Mouse (Mus musculus) liver, embryonic 12.5 days (tissue): ENCODE data around the gene Asb8. TPM values are rescaled to one million over a fixed set of nuclear protein-coding genes. Genes with fewer than 3 reads are reported as not detected.

Experiments
- ATAC-seq: fragments of 200-750 bp; cut with Nextera tagmentation; 2 replicates; pipeline ENCODE4 v1.8.0; 2017; ENCODE audit warnings: moderate number of reproducible peaks, mild to moderate bottlenecking, moderate library complexity
- H3K27ac ChIP-seq: fragments of 300-500 bp; sonication (generic); 2 replicates; pipeline ENCODE4 v1.5.1; 2016; ENCODE audit warnings: mild to moderate bottlenecking
- H3K27me3 ChIP-seq: fragments of 300-500 bp; sonication (generic); replicated peaks from 2 replicates; pipeline ENCODE4 v1.6.1; 2016; ENCODE audit warnings: mild to moderate bottlenecking, moderate library complexity
- H3K36me3 ChIP-seq: fragments of 300-500 bp; sonication (generic); 2 replicates; pipeline ENCODE4 v1.6.1; 2016; ENCODE audit warnings: mild to moderate bottlenecking, moderate library complexity
- H3K4me1 ChIP-seq: fragments of 300-500 bp; sonication (generic); 2 replicates; pipeline ENCODE4 v1.6.1; 2016
- H3K4me2 ChIP-seq: fragments of 300-500 bp; sonication (generic); 2 replicates; pipeline ENCODE4 v1.6.1; 2016; ENCODE audit warnings: mild to moderate bottlenecking, moderate library complexity
- H3K4me3 ChIP-seq: fragments of 300-500 bp; sonication (generic); 2 replicates; pipeline ENCODE4 v1.5.1; 2016; ENCODE audit warnings: mild to moderate bottlenecking, moderate library complexity
- H3K9ac ChIP-seq: fragments of 300-500 bp; sonication (generic); 2 replicates; pipeline ENCODE4 v1.6.1; 2016; ENCODE audit warnings: mild to moderate bottlenecking, moderate library complexity
- H3K9me3 ChIP-seq: fragments of 300-500 bp; sonication (generic); replicated peaks from 2 replicates; pipeline ENCODE4 v1.6.1; 2016; ENCODE audit warnings: mild to moderate bottlenecking, moderate library complexity
- WGBS: fragments of 180-500 bp; shearing (Covaris S2); methylation state at CpG from one replicate; pipeline ENCODE4 v1.1.7; 2016; ENCODE audit not compliant: insufficient replicate concordance; 5-methylcytosine and 5-hydroxymethylcytosine counted together
- polyA plus RNA-seq: library from polyadenylated mRNA; unstranded; fragments of >200 nt; fragmentation: Nextera tagmentation; extraction: Ambion mirVana; gene quantifications from 2 replicates; pipeline ENCODE4 v1.2.1, GENCODE M21; 2016

The Asb8 gene
- polyA plus RNA-seq, 1 experiment from 2014 or later: 25.6 TPM

- WGBS: 84% methylated on average over 3 of the region's 3 CpGs
These were observed 30.8 kb downstream of the Asb8 start for GRCm38 (mm10) chr15:98134666-98135065.

DNA sequence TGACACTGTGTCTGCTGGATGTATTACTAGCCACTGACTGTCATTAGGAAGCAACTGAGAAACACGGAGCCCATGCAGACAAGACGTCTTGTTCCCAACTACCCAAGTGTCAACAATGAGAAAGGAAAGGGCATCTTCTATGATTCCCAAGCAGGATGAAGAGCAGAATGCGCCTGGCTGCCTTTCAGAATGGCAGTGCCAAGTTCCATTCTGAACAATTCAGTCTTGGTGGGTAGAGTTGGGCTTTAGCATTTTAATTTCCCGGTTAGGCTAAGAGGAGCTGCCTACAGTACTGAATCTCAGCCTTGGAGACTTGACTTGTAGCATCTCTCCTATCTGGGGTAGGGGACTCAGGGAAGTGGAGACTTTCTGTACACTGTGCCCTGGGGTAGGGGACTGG, 31.4 kb downstream of the Asb8 start:
- no peak for ATAC-seq
- Histone ChIP-seq H3K4me1 (no peaks in the 10 kb centered on the region), H3K4me3 (no peak overlapping the region), H3K27me3 (no peaks in the 10 kb centered on the region), H3K36me3 (peaks cover 97% of the 10 kb centered on the region), H3K27ac (no peak overlapping the region), H3K4me2 (no peak overlapping the region), H3K9me3 (no peaks in the 10 kb centered on the region), H3K9ac (no peak overlapping the region)
- WGBS: 94% methylated on average over 4 of the region's 4 CpGs

More at GRCm38 (mm10) chr15:98134666-98135065, 30.8 kb downstream of the Asb8 start:
- Histone ChIP-seq H3K9me3 (no peaks in the 10 kb centered on the region), H3K36me3 (peaks cover 97% of the 10 kb centered on the region), H3K27me3 (no peaks in the 10 kb centered on the region), H3K9ac (no peak overlapping the region), H3K4me3 (no peak overlapping the region), H3K4me1 (no peaks in the 10 kb centered on the region), H3K4me2 (no peak overlapping the region), H3K27ac (no peak overlapping the region)
- no peak for ATAC-seq

DNA sequence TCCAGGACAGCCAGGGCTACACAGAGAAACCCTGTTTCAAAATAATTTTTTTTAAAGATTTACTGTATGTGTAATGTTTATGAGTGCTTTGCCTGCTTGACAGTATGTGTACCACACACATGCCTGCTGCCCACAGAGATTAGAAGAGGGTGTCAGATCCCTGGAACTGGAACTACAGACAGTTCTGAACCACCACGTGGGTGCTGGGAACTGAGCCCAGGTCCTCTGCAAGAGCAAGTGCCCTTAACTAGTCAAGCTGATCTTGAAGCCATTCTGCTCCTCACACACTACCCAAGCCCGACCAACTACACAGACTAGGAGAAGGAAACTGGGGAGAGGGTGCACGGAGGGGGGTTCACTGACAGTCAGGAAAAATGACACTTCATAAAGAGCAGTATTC, 32.0 kb downstream of the Asb8 start:
- Histone ChIP-seq H3K36me3 (peaks cover 97% of the 10 kb centered on the region), H3K9ac (no peak overlapping the region), H3K4me2 (no peak overlapping the region), H3K4me1 (no peaks in the 10 kb centered on the region), H3K9me3 (no peaks in the 10 kb centered on the region), H3K27ac (no peak overlapping the region), H3K4me3 (no peak overlapping the region), H3K27me3 (no peaks in the 10 kb centered on the region)
- no peak for ATAC-seq
- WGBS: 85% methylated on average over 3 of the region's 3 CpGs

DNA sequence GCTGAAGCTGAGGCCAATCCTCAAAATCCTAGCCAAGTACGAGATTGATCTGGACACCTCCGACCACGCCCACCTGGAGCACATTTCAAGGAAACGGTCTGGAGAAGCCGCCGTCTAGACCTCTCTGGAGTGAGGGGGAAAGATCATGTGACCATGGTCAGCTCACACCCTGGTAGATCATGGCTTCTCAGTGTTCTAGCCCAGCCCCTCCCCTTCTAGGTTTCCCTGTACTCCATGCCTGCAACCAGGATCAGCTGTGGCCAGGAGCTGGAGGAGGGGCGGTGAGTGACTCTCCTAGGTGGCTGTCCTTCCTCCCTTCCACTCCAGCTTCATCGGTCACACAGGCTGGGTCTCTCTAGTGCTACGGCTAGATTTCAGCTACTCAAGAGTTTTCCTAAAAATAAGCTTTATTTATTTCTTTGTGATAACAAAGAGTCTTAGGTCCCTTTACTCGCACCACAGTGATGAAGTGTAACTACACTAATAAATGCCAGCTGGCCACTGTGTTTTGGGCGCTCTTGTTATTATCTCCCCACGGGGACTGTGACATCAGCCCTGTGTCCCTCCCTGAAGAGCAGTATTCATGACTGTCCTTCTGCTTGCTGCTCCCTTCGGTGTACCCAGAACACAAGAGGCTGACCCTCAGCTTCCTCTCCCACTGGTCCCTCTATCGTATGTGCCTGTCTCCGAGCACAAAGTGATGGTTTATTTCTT, 33.3 kb downstream of the Asb8 start:
- H3K4me1 ChIP-seq: no peaks in the 10 kb centered on the region
- H3K36me3 ChIP-seq: peaks cover 100% of the 10 kb centered on the region
- H3K4me3 ChIP-seq: no peak overlapping the region
- no peaks in the 10 kb centered on the region for H3K27me3 ChIP-seq
- H3K4me2 ChIP-seq: no peak overlapping the region
- no peak for ATAC-seq
- no peaks in the 10 kb centered on the region for H3K9me3 ChIP-seq
- H3K9ac ChIP-seq: no peak overlapping the region
- WGBS: 84% methylated on average over 15 of the region's 15 CpGs
- no peak overlapping the region for H3K27ac ChIP-seq

DNA sequence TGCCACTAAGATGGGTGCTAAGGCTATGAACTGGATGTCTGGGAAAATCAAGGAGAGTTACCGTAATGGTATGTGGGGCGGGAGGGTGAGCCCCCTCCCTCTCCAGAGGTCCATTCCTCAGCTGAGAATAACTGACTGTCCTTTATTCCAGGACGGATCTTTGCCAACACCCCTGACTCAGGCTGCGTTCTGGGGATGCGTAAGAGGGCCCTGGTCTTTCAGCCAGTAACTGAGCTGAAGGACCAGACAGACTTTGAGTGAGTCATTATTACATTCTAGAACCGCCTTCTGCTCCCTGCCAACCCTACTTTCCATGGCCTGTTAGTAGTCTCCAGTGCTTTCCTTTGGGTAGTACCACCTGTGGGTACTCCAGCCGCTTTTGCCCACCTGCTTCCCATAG, 34.0 kb downstream of the Asb8 start:
- peaks cover 100% of the 10 kb centered on the region for H3K36me3 ChIP-seq
- H3K4me1 ChIP-seq: no peaks in the 10 kb centered on the region
- 85% methylated on average over 7 of the region's 7 CpGs for WGBS

DNA sequence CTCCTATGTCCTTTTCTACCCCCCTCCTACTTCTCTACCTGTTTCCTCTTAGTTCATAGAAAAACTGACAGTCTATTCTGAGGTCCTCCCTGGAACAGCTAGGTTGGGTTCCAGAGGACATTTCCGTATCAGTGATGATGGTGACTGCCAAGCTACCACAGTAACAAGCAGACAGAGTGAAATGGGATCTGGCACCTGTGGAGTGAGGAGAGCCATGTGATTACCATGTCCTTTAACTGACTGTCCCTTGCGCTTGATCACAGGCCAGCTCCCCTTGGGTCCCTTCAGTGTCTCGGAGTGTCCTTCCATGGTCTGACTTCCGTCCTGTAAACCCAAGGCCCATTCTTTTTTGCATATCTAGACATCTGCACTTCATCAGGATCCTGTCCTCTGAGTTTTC, 34.4 kb downstream of the Asb8 start:
- Histone ChIP-seq H3K9me3 (no peaks in the 10 kb centered on the region), H3K9ac (no peak overlapping the region), H3K4me2 (no peak overlapping the region), H3K27me3 (no peaks in the 10 kb centered on the region), H3K4me1 (no peaks in the 10 kb centered on the region), H3K4me3 (no peak overlapping the region), H3K27ac (no peak overlapping the region), H3K36me3 (peaks cover 100% of the 10 kb centered on the region)
- no peak for ATAC-seq
- WGBS: 85% methylated on average over 4 of the region's 4 CpGs

More for the DNA sequence above, 34.0 kb downstream of the Asb8 start:
- Histone ChIP-seq H3K9me3 (no peaks in the 10 kb centered on the region), H3K4me3 (no peak overlapping the region), H3K4me2 (no peak overlapping the region), H3K27ac (no peak overlapping the region), H3K9ac (no peak overlapping the region), H3K27me3 (no peaks in the 10 kb centered on the region)
- no peak for ATAC-seq

DNA sequence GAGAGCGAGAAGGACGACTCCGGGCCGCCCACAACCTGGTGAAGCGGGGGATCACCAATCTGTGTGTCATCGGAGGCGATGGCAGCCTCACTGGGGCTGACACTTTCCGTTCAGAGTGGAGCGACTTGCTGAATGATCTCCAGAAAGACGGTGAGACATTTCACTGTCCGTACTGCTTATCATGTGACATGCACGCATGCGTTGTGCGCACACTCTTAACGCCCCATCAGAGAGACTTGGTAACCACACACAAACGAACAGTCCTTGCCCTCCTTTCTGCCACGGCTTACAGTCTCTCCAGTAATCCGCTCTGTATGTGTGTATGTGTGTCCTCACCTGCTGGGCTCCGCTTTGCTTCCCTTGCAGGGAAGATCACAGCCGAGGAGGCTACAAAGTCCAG, 44.6 kb downstream of the Asb8 start:
- H3K4me1 ChIP-seq: peaks cover 26% of the 10 kb centered on the region
- peaks cover 86% of the 10 kb centered on the region for H3K36me3 ChIP-seq
- H3K9me3 ChIP-seq: no peaks in the 10 kb centered on the region
- no peak overlapping the region for H3K4me3 ChIP-seq
- ATAC-seq: no peak
- no peaks in the 10 kb centered on the region for H3K27me3 ChIP-seq
- no peak overlapping the region for H3K9ac ChIP-seq
- no peak overlapping the region for H3K27ac ChIP-seq
- no peak overlapping the region for H3K4me2 ChIP-seq
- 89% methylated on average over 20 of the region's 20 CpGs for WGBS

DNA sequence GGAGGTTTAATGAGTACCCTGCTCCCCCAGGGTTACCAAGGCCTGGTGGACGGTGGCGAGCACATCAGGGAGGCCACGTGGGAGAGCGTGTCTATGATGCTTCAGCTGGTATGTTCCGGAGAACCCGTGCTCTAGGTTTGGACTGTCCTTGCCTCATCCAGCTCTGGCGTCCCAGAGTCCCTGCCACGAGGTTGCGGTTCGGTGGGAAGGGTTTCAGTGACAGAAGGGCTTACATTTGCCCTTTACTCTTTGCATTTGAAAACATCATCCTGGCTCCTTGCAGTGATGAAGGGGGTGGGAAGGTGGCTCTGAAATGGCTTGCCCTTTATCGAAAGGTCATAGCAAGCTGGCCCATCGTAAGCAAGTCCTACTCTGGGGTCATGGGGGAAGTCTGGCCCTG, 46.1 kb downstream of the Asb8 start:
- no peaks in the 10 kb centered on the region for H3K9me3 ChIP-seq
- H3K27me3 ChIP-seq: no peaks in the 10 kb centered on the region
- H3K4me1 ChIP-seq: peaks cover 41% of the 10 kb centered on the region
- no peak overlapping the region for H3K27ac ChIP-seq
- no peak overlapping the region for H3K4me3 ChIP-seq
- no peak overlapping the region for H3K9ac ChIP-seq
- peaks cover 83% of the 10 kb centered on the region for H3K36me3 ChIP-seq
- 90% methylated on average over 12 of the region's 12 CpGs for WGBS
- H3K4me2 ChIP-seq: no peak overlapping the region
- ATAC-seq: no peak

DNA sequence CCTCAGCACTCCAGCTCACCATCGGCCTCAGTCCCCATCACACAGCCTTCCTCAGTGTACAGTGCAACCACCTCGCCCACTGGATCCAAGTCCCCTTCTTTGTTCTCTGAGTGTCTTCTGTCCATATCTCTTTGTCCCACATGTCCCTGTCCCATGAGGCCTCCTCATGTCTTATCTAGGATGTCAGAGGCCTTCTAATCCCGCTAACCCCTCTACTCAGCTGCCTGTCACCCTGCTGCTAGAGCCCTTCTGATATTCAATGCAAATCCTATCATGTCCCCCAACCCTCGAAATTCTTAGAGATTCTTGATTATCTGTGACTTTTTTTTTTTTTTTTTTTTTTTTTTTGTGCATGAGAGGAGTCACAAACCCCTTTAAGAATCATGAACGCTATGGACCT, 49.1 kb downstream of the Asb8 start:
- H3K9ac ChIP-seq: peak overlapping the region; percentile 51; the same call in 1 of the 2 replicates
- no peaks in the 10 kb centered on the region for H3K9me3 ChIP-seq
- H3K36me3 ChIP-seq: peaks cover 73% of the 10 kb centered on the region
- WGBS: 24% methylated on average over 5 of the region's 5 CpGs
- H3K27ac ChIP-seq: peak overlapping the region; percentile 78
- H3K4me3 ChIP-seq: peak overlapping the region; percentile 5; the same call in 1 of the 2 replicates
- no peaks in the 10 kb centered on the region for H3K27me3 ChIP-seq
- peak overlapping the region; percentile 56 for H3K4me2 ChIP-seq
- H3K4me1 ChIP-seq: peaks cover 55% of the 10 kb centered on the region
- ATAC-seq: peak; percentile 95

- peak overlapping the region; percentile 5; the same call in 1 of the 2 replicates for H3K4me3 ChIP-seq
- peaks cover 67% of the 10 kb centered on the region for H3K36me3 ChIP-seq
- ATAC-seq: no peak; the same call in 1 of the 2 replicates
- H3K4me1 ChIP-seq: peaks cover 60% of the 10 kb centered on the region
- peak overlapping the region; percentile 56 for H3K4me2 ChIP-seq
- peak overlapping the region; percentile 51; the same call in 1 of the 2 replicates for H3K9ac ChIP-seq
- H3K27me3 ChIP-seq: no peaks in the 10 kb centered on the region
- no peaks in the 10 kb centered on the region for H3K9me3 ChIP-seq
- WGBS: 49% methylated on average over 9 of the region's 9 CpGs
- H3K27ac ChIP-seq: peak overlapping the region; percentile 78
These were observed 49.7 kb downstream of the Asb8 start for GRCm38 (mm10) chr15:98115779-98116163.

GRCm38 (mm10) chr15:98114852-98115778, 50.3 kb downstream of the Asb8 start:
- Histone ChIP-seq H3K4me2 (peak overlapping the region; percentile 56), H3K27me3 (no peaks in the 10 kb centered on the region), H3K9me3 (no peaks in the 10 kb centered on the region), H3K9ac (no peak overlapping the region), H3K36me3 (peaks cover 61% of the 10 kb centered on the region), H3K4me3 (no peak overlapping the region), H3K4me1 (peaks cover 66% of the 10 kb centered on the region), H3K27ac (peak overlapping the region; percentile 78)
- no peak for ATAC-seq
- 76% methylated on average over 10 of the region's 10 CpGs for WGBS
